Mouse (Mus musculus): Measurements from ENCODE around the gene Cfap97d1. TPM values are rescaled to one million over a fixed set of nuclear protein-coding genes. Genes with fewer than 3 reads are reported as not detected.
"Not testable (repeated sequence)": the region's sequence is repeated elsewhere in the genome, so short reads cannot be mapped to it uniquely, and the experiment has no call there.

Cfap97d1 gene
- polyA plus RNA-seq, 1 experiment from 2014 or later = not detected

- H3K27ac ChIP-seq = no peak overlapping the region
- ATAC-seq (ENCODE audit: insufficient read depth, low FRiP score, low read depth) = no peak
These were observed 9.2 kb upstream of the Cfap97d1 start for GRCm38 (mm10) chr11:101974923-101975322.

DNA sequence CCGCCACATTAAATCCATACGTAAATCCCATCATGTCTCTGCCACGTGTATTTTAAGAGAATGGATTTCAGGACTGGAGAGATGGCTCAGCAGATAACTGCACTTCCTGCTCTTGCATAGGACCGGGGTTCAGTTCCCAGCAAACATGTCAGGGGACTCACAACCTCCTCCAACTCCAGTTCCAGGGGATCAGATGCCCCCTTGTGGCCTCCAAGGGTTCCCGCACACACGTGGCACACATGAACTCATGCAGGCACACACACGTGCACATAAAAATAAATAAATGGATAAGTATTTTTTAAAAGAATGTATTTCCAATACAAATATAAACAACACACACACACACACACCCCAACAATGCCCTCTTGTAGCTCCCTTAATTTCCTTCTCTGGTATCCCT lies 7.1 kb upstream of the Cfap97d1 start:
- 94% methylated on average over 7 of the region's 7 CpGs for WGBS
- H3K9me3 ChIP-seq = no peaks in the 10 kb centered on the region
- no peak overlapping the region for H3K9ac ChIP-seq
- no peaks in the 10 kb centered on the region for H3K4me1 ChIP-seq
- peaks cover 4% of the 10 kb centered on the region; the same call in 1 of the 2 replicates for H3K36me3 ChIP-seq
- no peaks in the 10 kb centered on the region for H3K27me3 ChIP-seq (replicated peaks)
- ATAC-seq (ENCODE audit: insufficient read depth, low FRiP score, low read depth) = no peak
- no peak overlapping the region for H3K27ac ChIP-seq
- no peak overlapping the region for H3K4me3 ChIP-seq (replicated peaks)
- H3K4me2 ChIP-seq = no peak overlapping the region

More at GRCm38 (mm10) chr11:101974923-101975322, 9.2 kb upstream of the Cfap97d1 start:
- no peaks in the 10 kb centered on the region for H3K9me3 ChIP-seq
- no peak overlapping the region for H3K9ac ChIP-seq
- no peaks in the 10 kb centered on the region for H3K27me3 ChIP-seq (replicated peaks)
- WGBS = 47% methylated on average over 9 of the region's 9 CpGs
- peaks cover 4% of the 10 kb centered on the region; the same call in 1 of the 2 replicates for H3K36me3 ChIP-seq
- no peak overlapping the region for H3K4me3 ChIP-seq (replicated peaks)
- no peak overlapping the region for H3K4me2 ChIP-seq
- no peaks in the 10 kb centered on the region for H3K4me1 ChIP-seq

DNA sequence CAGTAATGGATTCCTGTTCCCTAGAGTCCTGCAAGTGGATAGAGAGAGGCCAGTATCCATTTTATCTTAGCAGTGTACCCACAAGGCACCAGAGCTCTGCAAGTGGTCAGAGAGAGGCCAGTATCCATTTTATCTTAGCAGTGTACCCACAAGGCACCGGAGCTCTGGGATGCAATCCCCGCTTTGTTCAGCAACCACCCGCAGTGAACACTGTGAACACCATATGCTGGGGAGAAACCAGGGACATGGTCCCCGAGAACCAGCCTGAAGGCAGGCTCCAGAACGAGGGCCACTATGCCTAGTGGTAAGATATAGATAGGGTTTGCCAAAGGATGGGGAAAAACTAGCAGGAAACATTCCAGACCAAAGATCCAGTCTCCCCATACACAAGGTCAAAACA lies 4.9 kb upstream of the Cfap97d1 start:
- Histone ChIP-seq H3K36me3 (peaks cover 4% of the 10 kb centered on the region; the same call in 1 of the 2 replicates), H3K9me3 (no peaks in the 10 kb centered on the region), H3K27ac (no peak overlapping the region), H3K4me2 (no peak overlapping the region), H3K9ac (no peak overlapping the region), H3K27me3 (replicated peaks) (no peaks in the 10 kb centered on the region), H3K4me3 (replicated peaks) (no peak overlapping the region), H3K4me1 (0 out of 2 replicates have a peak, but pooled peaks cover 2% of the 10 kb centered on the region)
- no peak for ATAC-seq (ENCODE audit: insufficient read depth, low FRiP score, low read depth)
- 87% methylated on average over 5 of the region's 5 CpGs for WGBS

GRCm38 (mm10) chr11:101980603-101981157 lies 3.4 kb upstream of the Cfap97d1 start:
- peaks cover 8% of the 10 kb centered on the region; the same call in 1 of the 2 replicates for H3K4me1 ChIP-seq

GRCm38 (mm10) chr11:101981850-101982249 lies 2.2 kb upstream of the Cfap97d1 start:
- Histone ChIP-seq H3K27me3 (replicated peaks) (no peaks in the 10 kb centered on the region), H3K4me2 (no peak overlapping the region), H3K27ac (no peak overlapping the region), H3K36me3 (peaks cover 4% of the 10 kb centered on the region; the same call in 1 of the 2 replicates), H3K4me1 (peaks cover 12% of the 10 kb centered on the region; the same call in 1 of the 2 replicates), H3K4me3 (replicated peaks) (no peak overlapping the region), H3K9ac (no peak overlapping the region), H3K9me3 (no peaks in the 10 kb centered on the region)
- WGBS = 74% methylated on average over 12 of the region's 12 CpGs
- no peak for ATAC-seq (ENCODE audit: insufficient read depth, low FRiP score, low read depth)

More at GRCm38 (mm10) chr11:101980603-101981157, 3.4 kb upstream of the Cfap97d1 start:
- H3K9ac ChIP-seq = no peak overlapping the region
- 82% methylated on average over 9 of the region's 9 CpGs for WGBS
- no peak overlapping the region for H3K27ac ChIP-seq
- ATAC-seq (ENCODE audit: insufficient read depth, low FRiP score, low read depth) = no peak
- H3K4me2 ChIP-seq = no peak overlapping the region
- peaks cover 4% of the 10 kb centered on the region; the same call in 1 of the 2 replicates for H3K36me3 ChIP-seq
- no peaks in the 10 kb centered on the region for H3K27me3 ChIP-seq (replicated peaks)
- H3K4me3 ChIP-seq (replicated peaks) = no peak overlapping the region
- H3K9me3 ChIP-seq = no peaks in the 10 kb centered on the region

DNA sequence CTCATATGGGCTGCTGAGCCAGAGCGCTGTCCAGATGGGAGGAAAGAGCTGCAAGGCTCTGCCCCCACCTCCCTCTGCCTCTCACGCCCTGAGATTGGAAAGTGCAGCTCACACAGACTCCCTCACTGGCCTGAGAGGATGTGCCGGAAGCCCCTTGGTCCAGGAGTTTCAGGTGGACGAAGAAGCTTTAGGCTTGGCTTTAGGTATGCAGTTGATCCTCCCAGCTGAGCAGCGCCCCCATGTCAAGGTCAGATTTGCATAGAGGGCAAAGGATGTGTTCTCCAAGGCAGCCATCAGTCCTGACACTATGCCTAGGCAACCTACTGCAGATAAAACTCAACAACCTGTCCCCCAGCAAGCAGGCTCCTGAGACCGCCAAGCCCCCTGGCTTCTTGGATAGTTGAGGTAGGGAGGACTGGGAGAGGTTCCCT lies 1.1 kb upstream of the Cfap97d1 start:
- H3K9ac ChIP-seq = no peak overlapping the region

DNA sequence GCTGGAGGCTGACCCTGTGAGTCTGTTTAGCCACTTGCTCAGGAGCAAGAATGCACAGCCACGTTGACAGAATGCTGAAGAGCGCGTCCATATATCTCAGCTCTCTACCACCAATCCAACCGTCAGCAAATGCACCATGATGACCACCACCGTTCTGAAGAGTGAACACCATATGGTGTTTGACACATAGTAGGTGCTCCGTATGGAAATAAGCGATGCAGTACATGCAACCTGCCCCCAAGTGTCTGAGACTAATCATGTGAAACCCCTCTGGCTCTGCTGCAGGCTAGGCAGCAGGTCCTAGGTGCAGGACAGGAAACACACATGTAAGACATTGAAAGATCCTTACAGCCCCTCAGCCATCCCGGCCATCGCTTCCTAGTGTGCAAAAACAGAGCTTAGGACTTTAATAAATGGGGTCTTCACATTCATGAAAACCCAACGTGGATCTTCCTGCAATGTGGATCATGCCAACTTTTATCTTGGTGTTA lies 603 bp upstream of the Cfap97d1 start:
- Histone ChIP-seq H3K27ac (0 out of 2 replicates have a peak overlapping the region, but pooled peaks have one; percentile 23), H3K4me3 (replicated peaks) (peak overlapping the region; percentile 56; the same call in 1 of the 2 replicates), H3K4me1 (peaks cover 12% of the 10 kb centered on the region; the same call in 1 of the 2 replicates), H3K36me3 (peaks cover 2% of the 10 kb centered on the region; the same call in 1 of the 2 replicates), H3K9ac (no peak overlapping the region), H3K9me3 (no peaks in the 10 kb centered on the region), H3K27me3 (replicated peaks) (no peaks in the 10 kb centered on the region), H3K4me2 (peak overlapping the region; percentile 93)
- 61% methylated on average over 10 of the region's 10 CpGs for WGBS
- ATAC-seq (ENCODE audit: insufficient read depth, low FRiP score, low read depth) = no peak

More for the DNA sequence above, 1.1 kb upstream of the Cfap97d1 start:
- no peak for ATAC-seq (ENCODE audit: insufficient read depth, low FRiP score, low read depth)
- H3K4me2 ChIP-seq = peak overlapping the region; percentile 93
- no peaks in the 10 kb centered on the region for H3K9me3 ChIP-seq
- H3K27me3 ChIP-seq (replicated peaks) = no peaks in the 10 kb centered on the region
- 0 out of 2 replicates have a peak overlapping the region, but pooled peaks have one; percentile 56 for H3K4me3 ChIP-seq (replicated peaks)
- H3K27ac ChIP-seq = no peak overlapping the region
- WGBS = 50% methylated on average over 6 of the region's 6 CpGs
- H3K4me1 ChIP-seq = peaks cover 12% of the 10 kb centered on the region; the same call in 1 of the 2 replicates
- peaks cover 4% of the 10 kb centered on the region; the same call in 1 of the 2 replicates for H3K36me3 ChIP-seq

- not testable (repeated sequence) for ATAC-seq (ENCODE audit: insufficient read depth, low FRiP score, low read depth); H3K36me3 ChIP-seq; H3K4me2 ChIP-seq; H3K9ac ChIP-seq; H3K4me3 ChIP-seq (replicated peaks); H3K27ac ChIP-seq; H3K27me3 ChIP-seq (replicated peaks); H3K9me3 ChIP-seq
- WGBS = 36% methylated on average over 6 of the region's 6 CpGs
- H3K4me1 ChIP-seq = peaks cover 12% of the 10 kb centered on the region; the same call in 1 of the 2 replicates
These were observed 1.4 kb downstream of the Cfap97d1 start for GRCm38 (mm10) chr11:101985450-101985849.

DNA sequence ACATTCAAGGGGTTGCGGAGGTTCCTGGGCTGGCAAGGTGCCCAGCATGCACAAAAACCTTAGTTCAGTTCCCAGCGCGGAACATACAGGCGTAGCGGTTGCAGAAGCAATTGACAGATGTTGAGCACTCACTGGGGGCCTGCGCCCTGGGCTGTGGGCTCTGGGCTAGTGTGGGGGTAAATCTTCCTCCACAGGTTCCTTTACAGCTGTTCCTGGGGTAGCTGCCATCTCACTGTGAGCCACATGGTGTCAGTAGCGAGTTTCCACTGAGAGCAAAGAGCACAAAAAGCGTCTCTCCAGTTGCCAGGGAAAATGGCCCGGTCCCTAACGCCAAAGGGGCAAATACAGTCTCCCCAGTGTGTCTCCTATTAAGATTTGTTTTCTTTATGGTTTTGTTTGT lies 1.9 kb downstream of the Cfap97d1 start:
- Histone ChIP-seq H3K4me3 (replicated peaks) (no peak overlapping the region), H3K36me3 (no peaks in the 10 kb centered on the region), H3K4me2 (peak overlapping the region; percentile 39), H3K9ac (no peak overlapping the region), H3K27ac (no peak overlapping the region), H3K4me1 (peaks cover 12% of the 10 kb centered on the region; the same call in 1 of the 2 replicates), H3K9me3 (no peaks in the 10 kb centered on the region), H3K27me3 (replicated peaks) (no peaks in the 10 kb centered on the region)
- 2% methylated on average over 10 of the region's 10 CpGs for WGBS
- ATAC-seq (ENCODE audit: insufficient read depth, low FRiP score, low read depth) = no peak

- ATAC-seq (ENCODE audit: insufficient read depth, low FRiP score, low read depth) = no peak
- H3K4me3 ChIP-seq (replicated peaks) = no peak within 1 kb of the TSS
- H3K9me3 ChIP-seq = no peaks in the 10 kb centered on the region
- WGBS = 77% methylated on average over 3 of the region's 3 CpGs
- no peaks in the 10 kb centered on the region for H3K36me3 ChIP-seq
- H3K27me3 ChIP-seq (replicated peaks) = no peaks in the 10 kb centered on the region
- no peak within 1 kb of the TSS for H3K9ac ChIP-seq
- H3K4me1 ChIP-seq = peaks cover 12% of the 10 kb centered on the region; the same call in 1 of the 2 replicates
- peak within 1 kb of the TSS; percentile 39 for H3K4me2 ChIP-seq
- H3K27ac ChIP-seq = no peak within 1 kb of the TSS
These were observed 2.8 kb downstream of the Cfap97d1 start, which contains the start of gene Dusp3 for GRCm38 (mm10) chr11:101986913-101987312. Dusp3 (minus strand) TSS chr11:101987013.

GRCm38 (mm10) chr11:101990244-101990643 lies 6.2 kb downstream of the Cfap97d1 start:
- Histone ChIP-seq H3K4me3 (replicated peaks) (no peak overlapping the region), H3K4me2 (no peak overlapping the region), H3K4me1 (peaks cover 5% of the 10 kb centered on the region; the same call in 1 of the 2 replicates), H3K27me3 (replicated peaks) (no peaks in the 10 kb centered on the region), H3K36me3 (no peaks in the 10 kb centered on the region), H3K9ac (no peak overlapping the region), H3K9me3 (no peaks in the 10 kb centered on the region), H3K27ac (no peak overlapping the region)
- 84% methylated on average over 3 of the region's 3 CpGs for WGBS
- ATAC-seq (ENCODE audit: insufficient read depth, low FRiP score, low read depth) = no peak

DNA sequence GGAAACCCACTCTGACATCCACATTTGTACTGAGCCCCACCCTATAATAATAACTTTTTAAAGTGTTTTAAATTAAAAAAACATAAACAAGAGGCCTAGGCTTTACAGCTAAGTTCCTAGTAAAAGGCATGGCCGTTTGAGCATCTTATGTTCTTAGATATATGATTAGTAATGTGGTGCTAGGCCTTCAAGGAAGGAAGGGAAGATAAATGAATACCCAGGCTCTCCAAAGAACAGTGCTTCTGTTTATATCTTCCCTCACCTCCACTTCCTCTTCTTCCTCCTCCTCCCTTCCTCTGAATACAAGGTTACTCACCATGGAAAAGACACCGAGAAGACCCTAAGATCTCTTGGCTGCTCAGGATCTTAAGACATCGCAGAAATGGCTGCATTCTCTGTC lies 7.7 kb downstream of the Cfap97d1 start:
- WGBS = 71% methylated on average over 3 of the region's 3 CpGs
- Histone ChIP-seq H3K9me3 (no peaks in the 10 kb centered on the region), H3K4me3 (replicated peaks) (no peak overlapping the region), H3K36me3 (no peaks in the 10 kb centered on the region), H3K4me2 (no peak overlapping the region), H3K4me1 (peaks cover 4% of the 10 kb centered on the region; the same call in 1 of the 2 replicates), H3K27me3 (replicated peaks) (no peaks in the 10 kb centered on the region), H3K9ac (no peak overlapping the region), H3K27ac (no peak overlapping the region)
- ATAC-seq (ENCODE audit: insufficient read depth, low FRiP score, low read depth) = no peak
